Mouse (Mus musculus): ENCODE measurements around the gene Rln3. TPM values are rescaled to one million over a fixed set of nuclear protein-coding genes. Genes with fewer than 3 reads are reported as not detected.

Gene Rln3
- total and polyA plus RNA-seq, 3 experiments = not detected

DNA sequence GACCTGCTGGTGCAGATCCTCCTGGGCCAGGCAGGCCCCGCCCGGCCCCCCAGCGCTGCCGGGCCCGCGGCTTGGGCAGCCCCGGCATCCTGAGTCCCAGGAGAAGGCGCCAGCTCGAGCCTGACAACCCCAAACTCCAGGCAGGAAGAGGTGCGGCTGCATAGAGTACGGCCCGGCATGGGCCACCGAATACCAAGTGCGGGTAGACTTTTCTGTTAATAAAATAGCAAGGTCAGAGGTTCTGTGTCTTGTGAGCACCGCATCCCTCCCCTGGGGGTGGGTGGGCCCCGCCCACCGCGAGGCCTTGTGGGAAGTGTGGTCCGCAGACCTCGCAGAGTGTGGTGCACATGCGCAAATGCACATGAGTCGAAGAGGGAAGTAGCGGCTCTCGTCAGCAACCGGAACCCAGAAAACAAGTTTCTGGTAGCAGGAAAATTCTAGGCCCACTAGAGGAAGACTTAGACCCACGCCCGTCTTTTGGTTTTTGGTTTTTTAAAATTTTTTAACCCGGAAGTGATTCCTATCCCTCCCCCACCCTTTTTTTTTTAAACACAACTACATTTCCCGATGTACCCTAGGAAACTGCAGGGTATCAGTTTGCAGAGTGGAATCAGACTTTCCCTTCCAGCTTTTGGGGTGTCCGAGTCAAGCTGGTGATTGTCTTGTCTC is 40.1 kb downstream of the Rln3 start (continued):
- TF ChIP-seq E2F4 (IDR thresholded peaks at IDR 0.05; ENCODE audit: insufficient replicate concordance, low read depth, low read length) = no peak
- TF ChIP-seq CHD2 (IDR thresholded peaks at IDR 0.05; ENCODE audit: low read length) = peak; percentile 87
- no peak; the same call in none of the 2 replicates for TF ChIP-seq POLR2A (IDR thresholded peaks at IDR 0.05; ENCODE audit: low read depth, low read length)
- TF ChIP-seq MXI1 (IDR thresholded peaks at IDR 0.05; ENCODE audit: low read depth, low read length) = no peak
- TF ChIP-seq NELFE (IDR thresholded peaks at IDR 0.05; ENCODE audit: low read depth, low read length) = no peak
- TF ChIP-seq ZNF384 (IDR thresholded peaks at IDR 0.05; ENCODE audit: low read depth, low read length) = peak; percentile 95
- peak; percentile 64; the same call in 1 of the 2 replicates for TF ChIP-seq TCF12 (IDR thresholded peaks at IDR 0.05; ENCODE audit: low read depth, low read length)
- TF ChIP-seq UBTF (IDR thresholded peaks at IDR 0.05; ENCODE audit: low read depth, low read length) = no peak
- TF ChIP-seq EP300 (IDR thresholded peaks at IDR 0.05; ENCODE audit: low read length) = no peak
- no peak; the same call in none of the 2 replicates for TF ChIP-seq MEF2A (IDR thresholded peaks at IDR 0.05; ENCODE audit: borderline replicate concordance, low read depth, low read length)
- TF ChIP-seq SMC3 (IDR thresholded peaks at IDR 0.05; ENCODE audit: low read depth, low read length) = no peak
- no peak for TF ChIP-seq JUND (conservative IDR thresholded peaks at IDR 0.05; ENCODE audit: low read depth, low read length)
- peak; percentile 77 for TF ChIP-seq IRF4 (IDR thresholded peaks at IDR 0.05; ENCODE audit: low read depth, low read length)
- peak; percentile 72 for TF ChIP-seq TBP (conservative IDR thresholded peaks at IDR 0.05; ENCODE audit: low read depth, low read length)
- TF ChIP-seq SIN3A (IDR thresholded peaks at IDR 0.05; ENCODE audit: low read length) = peak; percentile 60; the same call in 1 of the 2 replicates
- TF ChIP-seq JUN (IDR thresholded peaks at IDR 0.05; ENCODE audit: insufficient read depth, low read depth, low read length) = no peak
- no peak for TF ChIP-seq ZC3H11A (IDR thresholded peaks at IDR 0.05; ENCODE audit: low read depth, low read length)

DNA sequence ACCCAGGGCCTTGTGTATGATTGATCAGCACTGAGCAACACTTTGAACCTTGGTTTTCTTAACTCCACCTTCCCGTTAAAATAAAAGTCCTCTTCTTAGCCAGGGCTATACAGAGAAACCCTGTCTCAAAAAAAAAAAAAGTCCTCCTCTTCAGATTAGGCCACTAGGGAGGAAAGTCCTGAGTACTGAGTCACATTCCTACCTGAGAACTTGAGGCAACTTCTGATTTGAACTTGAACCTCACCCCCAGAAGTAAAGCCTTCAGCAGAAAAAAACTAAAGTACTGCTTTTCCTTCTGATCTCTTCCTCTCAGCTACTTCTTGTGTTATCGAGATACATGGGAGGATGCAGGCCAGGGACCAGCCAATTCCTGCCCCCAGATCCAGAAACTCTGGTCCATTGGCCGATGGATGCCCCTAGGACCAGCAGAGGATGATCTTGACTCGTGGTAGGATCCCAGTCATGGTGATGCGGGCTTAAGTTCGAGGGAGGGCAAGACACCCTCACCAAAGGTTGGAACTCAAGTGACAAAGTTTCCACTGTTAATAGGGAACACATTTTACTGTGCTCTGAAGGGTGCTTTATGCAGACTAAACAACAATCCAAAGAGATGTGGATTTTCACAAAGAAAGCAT is 41.1 kb downstream of the Rln3 start:
- no peak for DNase-seq (ENCODE audit: extremely low read depth)
- dilution Hi-C loops (cut with MboI; ENCODE audit: extremely low pct_ligation_motif_present, extremely low pct_unique_long_range_greater_than_20kb, low sequenced_read_pairs) = no loop called here
- Histone ChIP-seq H3K4me3 (replicated peaks in 1 of 3; ENCODE audit: low read depth in 2 of 3, low read length in 2 of 3, poor library complexity in 1 of 3) (peak overlapping the region; percentile 55 to 58 (median 55)), H3K9ac (ENCODE audit: insufficient read depth, low read depth) (peak overlapping the region; percentile 45), H3K27ac (ENCODE audit: insufficient read depth, low read depth) (0 out of 2 replicates have a peak overlapping the region, but pooled peaks have one; percentile 13), H3K4me2 (ENCODE audit: insufficient read depth, low read depth, poor library complexity, severe bottlenecking) (peak overlapping the region; percentile 21), H3K36me3 (replicated peaks in 1 of 2; ENCODE audit: control insufficient read depth in 1 of 2, insufficient read depth in 1 of 2, low read length in 1 of 2) (peaks cover 14 to 43% of the 10 kb centered on the region in 2 experiments), H3K27me3 (replicated peaks) (no peaks in the 10 kb centered on the region), H3K9me3 (replicated peaks; ENCODE audit: low read length) (no peaks in the 10 kb centered on the region), H3K4me1 (ENCODE audit: control insufficient read depth in 1 of 2, insufficient read depth in 2 of 2) (peaks cover 18 to 36% of the 10 kb centered on the region in 2 experiments), H3K79me2 (replicated peaks; ENCODE audit: control insufficient read depth, extremely low read depth, insufficient read depth, poor library complexity, severe bottlenecking) (peaks cover 3% of the 10 kb centered on the region; the same call in 1 of the 2 replicates)
- TF ChIP-seq ZNF384 (IDR thresholded peaks at IDR 0.05; ENCODE audit: low read depth, low read length) (peak; percentile 59), MAX (IDR thresholded peaks at IDR 0.05; ENCODE audit: low read length) (no peak)
- in situ Hi-C loops (cut with MboI; ENCODE audit: low pct_ligation_motif_present, low pct_unique_long_range_greater_than_20kb, low sequenced_read_pairs) = no loop called here
